Mouse (Mus musculus): ENCODE measurements around the gene Fndc10. TPM values are rescaled to one million over a fixed set of nuclear protein-coding genes. Genes with fewer than 3 reads are reported as not detected.
"Not testable (repeated sequence)": the region's sequence is repeated elsewhere in the genome, so short reads cannot be mapped to it uniquely, and the experiment has no call there.

Fndc10 gene
- polyA plus RNA-seq (2015; fragmentation: Nextera tagmentation; extraction: Ambion mirVana), result 0.04 and 0.08 TPM in 2 replicates

DNA sequence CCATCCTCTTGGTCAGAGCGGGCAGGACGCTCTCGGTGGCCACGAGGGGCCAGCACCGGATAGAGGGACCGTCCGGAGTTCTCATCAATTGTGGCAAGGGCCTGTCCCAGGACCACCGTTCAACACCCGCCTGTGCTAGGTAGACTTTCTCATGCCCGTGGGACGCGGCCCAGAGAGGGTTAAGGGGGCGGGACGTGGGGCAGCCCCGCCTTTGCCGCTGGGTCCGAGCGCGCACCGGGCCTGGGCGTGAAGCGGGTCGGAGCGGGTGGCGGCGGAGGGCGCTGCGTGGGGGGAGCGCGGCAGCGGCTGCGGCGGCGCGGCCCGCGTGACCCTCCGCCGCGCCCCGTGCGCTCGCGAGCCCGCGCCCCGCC, at the start of gene Fndc10:
Fndc10 (plus strand) TSS at position 232 of the 371 bp plus-strand sequence.
- H3K27me3 ChIP-seq (ENCODE audit: control insufficient read depth, insufficient read depth, low read depth, low read length), result peaks cover 41% of the 10 kb centered on the region
- 1% methylated on average over 45 of the region's 47 CpGs for WGBS (ENCODE audit: insufficient replicate concordance)
- peak within 1 kb of the TSS; percentile 76 for H3K4me2 ChIP-seq (ENCODE audit: low read depth, low read length)
- peak within 1 kb of the TSS; percentile 40; the same call in 1 of the 2 replicates for H3K9ac ChIP-seq (ENCODE audit: low read depth, low read length)
- H3K27ac ChIP-seq (ENCODE audit: low read length), result no peak within 1 kb of the TSS
- H3K4me3 ChIP-seq (ENCODE audit: low read depth, low read length), result peak within 1 kb of the TSS; percentile 61
- H3K9me3 ChIP-seq (replicated peaks; ENCODE audit: control insufficient read depth, low read length), result no peaks in the 10 kb centered on the region
- no peaks in the 10 kb centered on the region; the same call in none of the 2 replicates for H3K4me1 ChIP-seq (ENCODE audit: control insufficient read depth, low read depth, low read length)
- ATAC-seq (ENCODE audit: low read depth), result peak; percentile 31; the same call in 1 of the 2 replicates
- no peaks in the 10 kb centered on the region for H3K36me3 ChIP-seq (ENCODE audit: control insufficient read depth, insufficient read depth)

DNA sequence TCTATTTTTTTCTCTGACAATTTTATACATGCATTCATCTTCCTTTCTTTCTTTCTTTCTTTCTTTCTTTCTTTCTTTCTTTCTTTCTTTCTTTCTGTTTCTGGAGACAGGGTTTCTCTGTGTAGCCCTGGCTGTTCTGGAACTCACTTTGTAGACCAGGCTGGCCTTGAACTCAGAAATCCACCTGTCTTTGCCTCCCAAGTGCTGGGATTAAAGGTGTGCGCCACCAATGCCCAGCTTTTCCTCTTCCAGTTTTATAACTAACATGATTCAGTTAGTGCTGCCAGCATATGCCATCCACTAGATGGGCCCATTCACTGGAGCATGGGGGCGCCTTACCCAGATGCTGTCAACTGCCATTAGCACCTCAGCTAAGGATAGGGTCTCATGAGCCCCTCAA, 48.8 kb upstream of the Fndc10 start, which contains the start of gene Gm10563:
Gm10563 (minus strand) TSS at position 101 of the 400 bp plus-strand sequence.
- H3K4me3 ChIP-seq (ENCODE audit: low read depth, low read length); H3K9me3 ChIP-seq (replicated peaks; ENCODE audit: control insufficient read depth, low read length); H3K27ac ChIP-seq (ENCODE audit: low read length); H3K4me2 ChIP-seq (ENCODE audit: low read depth, low read length); H3K4me1 ChIP-seq (ENCODE audit: control insufficient read depth, low read depth, low read length); H3K27me3 ChIP-seq (ENCODE audit: control insufficient read depth, insufficient read depth, low read depth, low read length); ATAC-seq (ENCODE audit: low read depth); H3K9ac ChIP-seq (ENCODE audit: low read depth, low read length): not testable (repeated sequence)
- peaks cover 63% of the 10 kb centered on the region for H3K36me3 ChIP-seq (ENCODE audit: control insufficient read depth, insufficient read depth)
- WGBS (ENCODE audit: insufficient replicate concordance), result 85% methylated on average over 2 of the region's 2 CpGs

DNA sequence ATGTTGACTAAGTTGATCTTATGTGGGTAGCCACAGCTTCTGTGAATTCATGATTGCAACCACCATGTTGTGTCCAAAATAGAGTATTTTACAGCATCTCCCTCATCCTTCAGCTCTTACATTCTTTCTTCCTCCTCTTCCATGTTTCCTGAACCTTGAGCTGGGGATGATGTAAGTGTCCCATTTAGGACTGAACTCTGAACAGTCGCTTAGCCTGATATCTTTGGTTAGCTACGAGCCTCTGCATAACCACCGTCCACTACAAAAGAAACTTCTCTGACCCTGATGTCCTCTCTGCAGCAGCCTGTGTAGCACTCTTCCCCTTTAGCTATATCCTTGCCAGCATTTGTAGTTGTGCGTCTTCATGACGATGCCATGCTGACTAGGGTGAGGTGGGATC, 48.4 kb upstream of the Fndc10 start:
- H3K4me3 ChIP-seq (ENCODE audit: low read depth, low read length), result no peak overlapping the region
- ATAC-seq (ENCODE audit: low read depth), result no peak
- H3K36me3 ChIP-seq (ENCODE audit: control insufficient read depth, insufficient read depth), result peaks cover 59% of the 10 kb centered on the region
- no peak overlapping the region for H3K27ac ChIP-seq (ENCODE audit: low read length)
- no peaks in the 10 kb centered on the region for H3K27me3 ChIP-seq (ENCODE audit: control insufficient read depth, insufficient read depth, low read depth, low read length)
- H3K9me3 ChIP-seq (replicated peaks; ENCODE audit: control insufficient read depth, low read length), result no peaks in the 10 kb centered on the region
- no peaks in the 10 kb centered on the region for H3K4me1 ChIP-seq (ENCODE audit: control insufficient read depth, low read depth, low read length)
- 75% methylated on average over 5 of the region's 5 CpGs for WGBS (ENCODE audit: insufficient replicate concordance)
- no peak overlapping the region for H3K4me2 ChIP-seq (ENCODE audit: low read depth, low read length)
- H3K9ac ChIP-seq (ENCODE audit: low read depth, low read length), result no peak overlapping the region

DNA sequence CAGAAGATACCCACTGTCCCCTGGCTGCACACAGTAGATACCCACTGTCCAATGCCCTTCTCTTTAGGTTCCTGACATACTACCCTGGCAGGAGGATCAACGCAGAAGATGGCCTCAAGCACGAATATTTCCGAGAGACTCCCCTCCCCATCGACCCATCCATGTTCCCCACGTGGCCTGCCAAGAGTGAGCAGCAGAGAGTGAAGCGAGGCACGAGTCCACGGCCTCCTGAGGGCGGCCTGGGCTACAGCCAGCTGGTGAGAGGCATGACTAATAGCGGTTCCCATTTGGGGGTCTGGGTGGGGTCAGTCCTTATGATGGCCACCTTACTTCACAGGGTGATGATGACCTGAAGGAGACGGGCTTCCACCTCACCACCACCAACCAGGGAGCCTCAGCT, 44.8 kb upstream of the Fndc10 start:
- no peak overlapping the region for H3K9ac ChIP-seq (ENCODE audit: low read depth, low read length)
- peaks cover 32% of the 10 kb centered on the region for H3K27me3 ChIP-seq (ENCODE audit: control insufficient read depth, insufficient read depth, low read depth, low read length)
- H3K4me3 ChIP-seq (ENCODE audit: low read depth, low read length), result no peak overlapping the region
- no peak overlapping the region for H3K27ac ChIP-seq (ENCODE audit: low read length)
- H3K9me3 ChIP-seq (replicated peaks; ENCODE audit: control insufficient read depth, low read length), result no peaks in the 10 kb centered on the region
- H3K36me3 ChIP-seq (ENCODE audit: control insufficient read depth, insufficient read depth), result peaks cover 32% of the 10 kb centered on the region
- no peak overlapping the region for H3K4me2 ChIP-seq (ENCODE audit: low read depth, low read length)
- no peak for ATAC-seq (ENCODE audit: low read depth)
- 80% methylated on average over 11 of the region's 11 CpGs for WGBS (ENCODE audit: insufficient replicate concordance)
- H3K4me1 ChIP-seq (ENCODE audit: control insufficient read depth, low read depth, low read length), result peaks cover 13% of the 10 kb centered on the region

DNA sequence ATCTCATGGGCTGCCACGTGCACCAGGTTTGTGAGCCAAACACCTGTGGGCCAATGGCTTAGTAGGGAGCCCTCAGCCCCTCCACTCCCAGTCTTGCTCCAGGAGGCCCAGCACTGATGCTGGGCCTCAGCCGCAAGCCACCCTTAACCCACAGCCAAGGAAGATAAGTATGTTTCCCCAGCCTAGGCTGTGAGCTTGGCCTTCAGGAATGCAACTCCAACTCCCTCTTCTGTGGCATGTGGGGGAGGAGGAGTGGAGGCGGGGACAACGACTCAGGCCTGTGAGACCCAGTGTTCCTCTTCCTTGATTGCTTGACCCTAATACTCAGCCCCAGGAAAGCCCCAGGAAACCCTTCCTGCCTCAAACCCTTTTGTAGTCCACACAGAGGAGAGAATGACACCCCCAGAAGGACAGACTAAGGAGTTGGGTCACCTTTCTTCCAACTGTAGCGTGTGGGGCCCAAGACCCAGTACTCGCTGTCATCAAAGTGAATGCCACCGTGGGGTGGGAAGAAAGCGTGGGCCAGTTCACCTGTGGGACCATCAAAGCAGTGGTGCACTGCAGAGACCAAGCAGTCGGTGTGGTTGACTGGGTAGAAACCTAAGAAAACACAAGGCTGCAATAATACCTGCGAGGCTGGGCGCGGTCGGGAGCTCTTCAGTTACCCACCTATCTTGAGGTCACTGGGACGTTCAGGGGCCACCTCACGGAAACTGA, 42.4 kb upstream of the Fndc10 start:
- 56% methylated on average over 15 of the region's 15 CpGs for WGBS (ENCODE audit: insufficient replicate concordance)
- H3K9ac ChIP-seq (ENCODE audit: low read depth, low read length), result no peak overlapping the region
- peaks cover 22% of the 10 kb centered on the region for H3K4me1 ChIP-seq (ENCODE audit: control insufficient read depth, low read depth, low read length)
- H3K27me3 ChIP-seq (ENCODE audit: control insufficient read depth, insufficient read depth, low read depth, low read length), result peaks cover 45% of the 10 kb centered on the region
- H3K27ac ChIP-seq (ENCODE audit: low read length), result no peak overlapping the region
- H3K4me2 ChIP-seq (ENCODE audit: low read depth, low read length), result no peak overlapping the region
- 0 out of 2 replicates have a peak, but pooled peaks have one; percentile 6 for ATAC-seq (ENCODE audit: low read depth)
- H3K36me3 ChIP-seq (ENCODE audit: control insufficient read depth, insufficient read depth), result peaks cover 32% of the 10 kb centered on the region
- H3K4me3 ChIP-seq (ENCODE audit: low read depth, low read length), result no peak overlapping the region
- no peaks in the 10 kb centered on the region for H3K9me3 ChIP-seq (replicated peaks; ENCODE audit: control insufficient read depth, low read length)

DNA sequence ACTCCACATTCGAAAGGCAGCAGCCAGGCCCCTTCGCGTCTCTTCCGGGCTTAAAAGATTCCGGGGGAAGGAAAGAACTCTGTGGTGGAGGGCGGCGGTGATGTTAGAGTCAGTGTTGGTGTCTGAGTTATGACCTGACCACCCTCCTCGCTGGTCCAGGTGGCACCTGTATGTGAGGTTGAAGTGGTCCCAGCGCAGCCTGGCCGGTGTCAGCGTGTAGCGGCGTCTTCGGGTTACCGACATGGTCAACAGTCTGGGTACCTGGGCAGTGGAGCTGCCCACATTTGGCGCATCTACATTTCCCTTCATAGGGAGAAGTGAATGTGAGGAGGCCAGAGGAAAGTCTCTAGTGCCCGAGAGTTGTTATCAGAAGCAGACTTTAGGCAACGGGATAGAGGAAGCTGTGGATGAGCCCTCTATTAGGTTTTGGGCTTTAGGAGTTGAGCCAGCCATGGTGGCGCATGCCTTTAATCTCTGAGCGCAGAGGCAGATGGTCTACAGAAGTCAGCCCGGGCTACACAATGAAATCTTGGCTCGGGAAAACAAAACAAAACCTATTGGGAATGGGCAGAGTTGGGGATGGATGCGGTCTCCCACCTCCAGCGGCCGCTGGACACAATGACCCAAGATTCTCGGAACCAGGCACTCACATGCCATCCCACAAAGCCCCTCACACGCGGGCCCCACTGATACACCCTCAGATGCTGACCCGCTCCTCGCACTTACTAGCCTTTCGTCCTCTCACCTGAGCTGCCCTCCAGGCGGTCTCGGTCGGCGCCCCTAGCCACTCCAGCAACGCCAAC, 41.7 kb upstream of the Fndc10 start:
- H3K4me2 ChIP-seq (ENCODE audit: low read depth, low read length), result peak overlapping the region; percentile 45
- H3K4me1 ChIP-seq (ENCODE audit: control insufficient read depth, low read depth, low read length), result peaks cover 22% of the 10 kb centered on the region
- H3K9ac ChIP-seq (ENCODE audit: low read depth, low read length), result no peak overlapping the region; the same call in 1 of the 2 replicates
- peak overlapping the region; percentile 34 for H3K4me3 ChIP-seq (ENCODE audit: low read depth, low read length)
- no peak overlapping the region for H3K27ac ChIP-seq (ENCODE audit: low read length)
- no peaks in the 10 kb centered on the region for H3K9me3 ChIP-seq (replicated peaks; ENCODE audit: control insufficient read depth, low read length)
- no peak for ATAC-seq (ENCODE audit: low read depth)
- 22% methylated on average over 36 of the region's 36 CpGs for WGBS (ENCODE audit: insufficient replicate concordance)
- peaks cover 28% of the 10 kb centered on the region for H3K36me3 ChIP-seq (ENCODE audit: control insufficient read depth, insufficient read depth)
- peaks cover 45% of the 10 kb centered on the region for H3K27me3 ChIP-seq (ENCODE audit: control insufficient read depth, insufficient read depth, low read depth, low read length)

DNA sequence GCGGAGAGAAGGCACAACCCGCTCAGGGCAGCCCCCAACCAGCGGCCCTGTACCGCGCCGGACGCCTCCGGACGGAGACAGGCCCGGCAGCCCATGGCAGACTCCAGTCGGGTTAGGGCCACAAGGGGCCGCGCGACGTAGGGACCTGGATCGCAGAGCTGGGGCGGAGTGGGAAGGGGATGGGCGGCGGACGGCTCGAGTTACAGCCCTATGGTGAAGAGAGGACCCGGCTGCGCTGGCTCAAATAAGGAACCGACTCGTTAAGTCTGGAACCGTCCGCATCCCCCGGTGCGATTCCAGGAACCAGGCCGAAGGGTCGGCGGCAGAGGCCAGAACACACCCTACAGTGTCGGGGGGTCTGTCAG, 41.1 kb upstream of the Fndc10 start, which contains the start of gene Mmp23:
Mmp23 (minus strand) TSS at position 299 of the 365 bp plus-strand sequence.
- Histone ChIP-seq H3K4me1 (ENCODE audit: control insufficient read depth, low read depth, low read length) (peaks cover 22% of the 10 kb centered on the region), H3K4me3 (ENCODE audit: low read depth, low read length) (peak within 1 kb of the TSS; percentile 51), H3K36me3 (ENCODE audit: control insufficient read depth, insufficient read depth) (peaks cover 22% of the 10 kb centered on the region), H3K27ac (ENCODE audit: low read length) (no peak within 1 kb of the TSS), H3K27me3 (ENCODE audit: control insufficient read depth, insufficient read depth, low read depth, low read length) (peaks cover 45% of the 10 kb centered on the region), H3K9ac (ENCODE audit: low read depth, low read length) (no peak within 1 kb of the TSS; the same call in 1 of the 2 replicates), H3K4me2 (ENCODE audit: low read depth, low read length) (peak within 1 kb of the TSS; percentile 59), H3K9me3 (replicated peaks; ENCODE audit: control insufficient read depth, low read length) (no peaks in the 10 kb centered on the region)
- no peak for ATAC-seq (ENCODE audit: low read depth)
- WGBS (ENCODE audit: insufficient replicate concordance), result 1% methylated on average over 33 of the region's 33 CpGs

DNA sequence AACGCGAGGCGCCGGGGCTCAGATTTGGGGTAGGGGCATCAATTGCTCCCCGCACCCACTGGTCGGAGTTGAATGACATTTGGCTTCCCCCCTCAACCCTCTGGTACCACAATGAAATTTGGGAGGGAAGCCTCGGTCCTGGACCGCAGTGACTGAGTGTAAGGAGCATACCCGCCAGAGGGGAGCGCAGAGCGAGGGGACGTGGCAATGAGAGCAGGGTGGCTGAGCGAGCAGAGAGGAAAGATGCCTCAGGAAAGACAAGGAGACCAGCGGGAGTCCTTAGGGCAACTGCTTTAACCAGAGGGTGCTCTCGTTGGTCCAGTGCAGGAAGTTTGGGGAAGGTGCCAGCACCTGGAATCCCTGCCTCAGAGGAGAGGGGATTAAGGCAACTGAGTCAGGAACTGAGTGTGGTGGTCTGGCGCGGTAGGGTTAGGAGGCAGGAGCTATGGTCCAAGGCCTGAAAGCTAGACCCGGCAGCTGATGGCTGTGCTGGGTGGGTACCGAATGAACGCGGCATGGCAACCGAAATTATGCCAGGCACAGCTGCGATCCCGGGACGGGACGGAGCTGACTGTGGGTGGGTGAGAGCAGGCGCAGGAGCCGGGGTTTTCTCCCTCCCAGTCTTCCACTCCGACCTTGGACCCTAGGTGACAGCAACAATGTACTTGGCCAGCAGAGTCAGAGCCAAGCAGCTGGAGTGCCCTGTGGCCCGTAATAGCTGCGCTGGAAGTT, 40.5 kb upstream of the Fndc10 start:
- Histone ChIP-seq H3K36me3 (ENCODE audit: control insufficient read depth, insufficient read depth) (peaks cover 17% of the 10 kb centered on the region), H3K4me2 (ENCODE audit: low read depth, low read length) (peak overlapping the region; percentile 59; the same call in 1 of the 2 replicates), H3K9ac (ENCODE audit: low read depth, low read length) (no peak overlapping the region), H3K9me3 (replicated peaks; ENCODE audit: control insufficient read depth, low read length) (no peaks in the 10 kb centered on the region), H3K27ac (ENCODE audit: low read length) (no peak overlapping the region), H3K27me3 (ENCODE audit: control insufficient read depth, insufficient read depth, low read depth, low read length) (peaks cover 45% of the 10 kb centered on the region), H3K4me3 (ENCODE audit: low read depth, low read length) (peak overlapping the region; percentile 34; the same call in 1 of the 2 replicates), H3K4me1 (ENCODE audit: control insufficient read depth, low read depth, low read length) (peaks cover 22% of the 10 kb centered on the region)
- 4% methylated on average over 31 of the region's 31 CpGs for WGBS (ENCODE audit: insufficient replicate concordance)
- no peak for ATAC-seq (ENCODE audit: low read depth)
